Mouse (Mus musculus): ENCODE results near the gene Adora3.

Adora3 gene

DNA sequence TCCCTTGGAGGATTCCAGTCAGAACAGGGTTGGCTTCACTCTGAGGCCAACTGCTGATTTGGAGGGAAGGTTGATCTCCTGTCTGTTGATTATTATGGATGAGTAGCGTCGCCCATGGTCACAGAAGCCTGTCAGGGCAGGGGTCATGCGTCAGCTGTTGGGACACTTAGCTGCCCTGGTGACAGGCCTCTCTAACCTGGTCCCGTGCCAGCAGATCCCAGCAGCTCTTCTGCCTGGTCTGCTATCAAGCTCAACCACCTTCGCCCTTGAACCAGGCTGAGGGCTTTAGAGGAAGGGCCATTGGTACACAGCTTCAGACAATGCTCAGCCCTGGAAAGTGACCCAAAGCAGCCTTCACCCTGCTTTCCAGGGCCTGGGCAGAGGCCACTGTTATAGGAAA lies 5.4 kb downstream of the Adora3 start:
- DNase-seq (ENCODE audit: low read depth, low spot score), result no peak

- no peak for DNase-seq (ENCODE audit: low read depth, low spot score)
These were observed 6.7 kb downstream of the Adora3 start for GRCm38 (mm10) chr3:105877252-105877803.

DNA sequence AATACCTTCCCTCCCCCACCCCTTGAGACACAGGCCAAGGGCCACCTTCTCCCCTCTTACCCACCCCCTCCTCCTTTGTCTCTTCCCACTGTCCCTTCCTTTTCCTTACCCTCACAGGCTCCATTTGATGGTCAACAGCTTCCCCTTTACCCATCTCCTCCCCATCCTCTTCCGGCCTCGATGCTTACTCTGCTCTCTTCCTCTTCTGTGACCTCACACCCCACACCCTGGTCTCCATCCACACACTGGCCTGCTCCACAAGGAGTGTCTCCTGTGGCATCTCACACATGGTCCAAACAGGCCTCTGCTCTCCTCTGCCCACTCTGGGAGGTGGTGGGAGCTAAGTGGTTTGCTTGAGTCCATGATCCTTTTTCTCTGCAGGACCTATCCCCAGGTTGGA lies 7.3 kb downstream of the Adora3 start:
- no peak for DNase-seq (ENCODE audit: low read depth, low spot score)

DNA sequence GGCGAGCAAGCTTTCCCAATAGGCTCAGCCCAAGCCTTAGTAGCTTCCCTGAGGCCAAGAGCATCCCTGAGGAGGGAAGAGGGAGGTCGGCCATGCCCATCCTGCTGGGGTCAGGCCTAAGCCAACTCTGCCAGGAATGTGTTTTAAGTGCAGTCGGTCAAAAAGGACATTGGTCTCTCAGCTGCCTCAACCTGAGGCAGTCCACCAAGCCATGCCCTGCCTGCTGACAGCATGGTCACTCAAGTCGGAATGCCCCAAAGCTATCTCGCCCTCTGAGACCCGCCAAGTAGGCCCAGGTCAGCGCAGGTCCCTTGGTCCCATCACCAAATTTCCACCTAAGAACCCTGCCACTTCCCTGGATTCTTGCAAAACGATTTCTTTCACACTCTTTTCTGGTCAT lies 8.1 kb downstream of the Adora3 start:
- DNase-seq (ENCODE audit: low read depth, low spot score), result no peak

- DNase-seq (ENCODE audit: low read depth, low spot score), result no peak
These were observed 9.8 kb downstream of the Adora3 start for GRCm38 (mm10) chr3:105880419-105880818.

DNA sequence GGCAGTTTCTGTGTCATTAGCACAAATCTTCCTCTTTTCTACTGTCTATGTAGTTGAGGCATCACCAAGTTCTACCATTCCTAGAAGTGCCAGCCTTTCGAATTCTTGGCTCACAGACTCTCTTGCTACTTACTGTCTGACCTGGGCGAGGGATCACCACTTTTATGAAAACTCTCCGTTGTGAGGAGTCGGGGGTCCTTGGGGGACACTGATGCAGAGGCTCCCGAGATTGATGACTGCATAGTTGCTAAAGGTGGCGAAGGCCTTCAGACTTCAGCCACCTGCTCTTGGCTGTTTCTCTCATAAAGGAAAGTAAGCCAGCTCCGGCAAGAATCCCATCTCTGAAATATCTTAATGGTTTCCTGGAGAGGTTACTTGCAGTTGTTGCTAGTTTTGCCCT lies 11.4 kb downstream of the Adora3 start:
- no peak for DNase-seq (ENCODE audit: low read depth, low spot score)

DNA sequence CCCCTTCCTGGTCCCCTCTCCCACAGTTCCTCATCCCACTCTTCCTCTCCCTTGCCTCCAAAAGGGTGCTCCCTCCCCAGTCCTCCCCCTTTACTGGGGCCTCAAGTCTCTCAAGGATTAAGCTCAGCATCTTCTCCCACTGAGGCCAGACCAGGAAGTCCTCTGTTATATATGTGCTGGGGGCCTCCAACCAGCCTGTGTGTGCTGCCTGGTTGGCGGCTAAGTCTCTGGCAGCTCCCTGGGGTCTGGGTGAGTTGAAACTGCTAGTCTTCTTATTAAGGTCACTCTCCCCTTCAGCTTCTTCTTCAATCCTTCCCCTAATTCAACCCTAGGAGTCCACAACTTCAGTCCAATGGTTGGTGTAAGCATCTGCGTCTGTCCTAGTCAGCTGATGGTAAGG lies 12.5 kb downstream of the Adora3 start:
- no peak for DNase-seq (ENCODE audit: low read depth, low spot score)

- no peak for DNase-seq (ENCODE audit: low read depth, low spot score)
These were observed 18.3 kb downstream of the Adora3 start for GRCm38 (mm10) chr3:105888961-105889360.

GRCm38 (mm10) chr3:105890220-105890619 lies 19.6 kb downstream of the Adora3 start:
- DNase-seq (ENCODE audit: low read depth, low spot score), result no peak

- no peak for DNase-seq (ENCODE audit: low read depth, low spot score)
These were observed 20.5 kb downstream of the Adora3 start for GRCm38 (mm10) chr3:105891141-105891540.

DNA sequence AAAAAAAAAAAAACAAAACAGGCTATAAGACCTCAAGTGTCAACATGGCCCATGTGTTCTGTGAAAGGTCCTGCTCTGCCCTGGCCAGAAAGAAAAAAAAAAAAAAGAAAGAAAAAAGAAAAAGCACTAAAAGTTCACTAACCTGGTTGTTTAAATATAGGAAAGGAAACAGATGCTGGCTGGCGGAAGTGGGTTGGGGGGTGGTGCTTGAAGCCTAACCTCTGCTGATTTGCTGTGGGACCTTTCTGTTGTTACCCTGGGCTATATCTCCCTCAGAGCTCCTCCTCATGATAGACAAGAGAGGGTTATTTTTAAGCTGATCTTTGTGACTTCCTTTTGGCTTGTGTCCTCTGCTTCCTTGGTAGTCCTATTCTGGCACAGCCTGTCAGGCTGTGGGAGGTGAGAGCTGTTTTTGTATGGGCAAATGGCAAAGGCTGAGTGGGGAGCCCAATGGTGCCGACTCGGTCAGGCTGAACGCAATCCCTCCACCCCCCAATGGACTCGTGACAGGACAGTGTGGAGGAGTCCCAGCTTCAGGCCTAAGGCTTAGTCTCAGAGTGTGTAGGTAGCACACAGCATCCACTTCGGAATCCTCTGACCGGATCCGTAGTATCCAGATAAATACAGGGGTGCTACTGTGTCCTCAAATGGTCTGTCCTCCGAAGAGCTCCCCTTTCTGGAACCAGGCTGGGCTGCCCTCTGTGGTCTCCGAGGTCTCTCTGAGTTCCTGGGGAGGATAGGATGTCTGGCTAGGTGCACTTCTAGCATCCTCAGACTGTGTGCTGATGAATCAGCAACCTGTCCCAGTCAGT lies 21.3 kb downstream of the Adora3 start:
- peak; percentile 87 for DNase-seq (ENCODE audit: low read depth, low spot score)

GRCm38 (mm10) chr3:105892572-105893495 lies 22.2 kb downstream of the Adora3 start:
- DNase-seq (ENCODE audit: low read depth, low spot score), result peak; percentile 88

DNA sequence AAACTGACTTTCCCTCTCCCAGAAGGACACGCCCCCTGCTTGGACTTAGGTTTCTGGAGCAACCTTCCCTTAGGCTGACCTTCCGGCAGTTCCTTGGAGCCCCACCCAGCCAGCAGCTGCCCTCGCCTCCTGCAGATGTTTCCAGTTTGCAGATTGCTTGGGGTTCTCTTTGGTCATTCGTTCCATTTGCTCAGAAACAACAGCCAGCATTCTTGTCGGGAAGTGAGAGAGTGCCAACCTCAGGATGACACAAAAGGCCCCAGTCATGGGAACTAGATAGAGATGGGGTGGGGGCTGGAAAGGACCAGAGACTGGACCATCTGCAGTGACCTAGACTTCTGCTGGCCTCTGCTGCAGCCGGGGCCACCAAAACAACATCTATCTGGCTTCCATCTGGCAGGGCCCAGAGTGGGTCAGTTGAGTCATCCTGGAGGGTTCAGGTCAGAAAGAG lies 23.3 kb downstream of the Adora3 start:
- DNase-seq (ENCODE audit: low read depth, low spot score), result peak; percentile 31

DNA sequence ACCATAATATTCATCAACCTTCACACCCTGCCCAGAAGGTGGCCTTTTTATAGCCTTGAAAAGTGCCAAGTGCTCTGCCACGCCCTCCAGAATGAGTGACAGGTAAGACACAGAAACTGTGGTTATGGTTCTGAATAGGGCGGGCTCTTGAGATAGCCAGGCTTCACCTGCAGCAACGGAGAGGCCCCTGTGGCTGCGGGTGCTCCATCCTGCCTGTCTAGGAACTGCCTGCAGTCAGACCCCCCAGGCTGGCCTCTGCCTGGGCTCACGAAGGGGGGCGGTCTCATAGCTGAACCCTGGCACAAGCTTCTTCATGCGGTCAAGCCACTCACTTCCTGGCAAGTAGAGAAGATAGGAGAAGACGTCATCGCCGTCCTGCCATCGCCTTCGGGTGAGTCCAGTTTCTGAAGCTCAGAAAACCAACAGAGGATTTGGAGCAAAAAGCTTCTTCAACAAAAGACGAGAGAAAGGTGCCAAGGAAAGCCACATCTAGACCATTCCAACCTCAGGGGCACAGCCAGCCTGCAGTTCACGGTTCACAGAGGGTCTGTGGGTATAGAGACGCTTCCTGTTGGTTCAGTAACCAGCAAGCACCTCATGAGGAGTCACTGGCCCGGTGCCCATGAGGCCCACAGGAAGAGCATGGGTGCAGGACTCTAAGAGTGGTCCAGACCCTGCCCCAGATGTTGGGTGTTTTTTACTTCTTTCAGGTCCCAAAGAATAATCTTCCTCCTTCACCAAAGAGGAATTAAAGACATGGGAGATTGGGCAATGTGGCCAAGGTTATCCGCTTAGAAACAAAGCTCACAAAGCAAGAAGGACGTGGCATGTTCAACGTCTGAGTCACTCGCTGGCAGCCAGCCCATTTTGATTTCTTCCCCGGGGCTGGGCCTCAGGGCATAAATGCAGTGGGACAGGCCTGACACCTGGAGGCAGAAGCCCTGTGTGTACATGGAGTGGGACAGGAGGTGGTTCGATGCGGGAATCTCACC lies 24.2 kb downstream of the Adora3 start:
- DNase-seq (ENCODE audit: low read depth, low spot score), result peak; percentile 90

GRCm38 (mm10) chr3:105896811-105897210 lies 26.2 kb downstream of the Adora3 start:
- no peak for DNase-seq (ENCODE audit: low read depth, low spot score)

- DNase-seq (ENCODE audit: low read depth, low spot score), result no peak
These were observed 27.7 kb downstream of the Adora3 start for GRCm38 (mm10) chr3:105898325-105898724.

DNA sequence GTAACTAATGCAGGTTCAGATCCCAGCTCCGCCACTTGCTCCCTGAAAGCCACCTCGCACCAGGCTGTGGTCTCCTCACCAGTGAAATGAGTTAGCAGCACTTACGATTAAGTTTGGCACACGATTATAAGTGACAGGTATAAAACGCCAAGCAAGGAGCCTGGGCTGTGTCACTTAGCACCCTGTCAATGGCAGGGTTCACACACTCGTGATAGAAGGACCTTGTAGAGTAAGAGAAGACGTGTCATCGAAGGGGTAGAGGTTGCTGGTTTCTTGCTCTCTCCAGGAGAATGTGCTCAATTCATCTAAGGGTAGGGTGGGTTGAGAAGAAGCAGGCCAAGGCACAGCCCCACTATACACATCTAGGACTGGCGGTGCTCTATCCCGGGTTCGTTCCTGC lies 28.2 kb downstream of the Adora3 start:
- no peak for DNase-seq (ENCODE audit: low read depth, low spot score)

DNA sequence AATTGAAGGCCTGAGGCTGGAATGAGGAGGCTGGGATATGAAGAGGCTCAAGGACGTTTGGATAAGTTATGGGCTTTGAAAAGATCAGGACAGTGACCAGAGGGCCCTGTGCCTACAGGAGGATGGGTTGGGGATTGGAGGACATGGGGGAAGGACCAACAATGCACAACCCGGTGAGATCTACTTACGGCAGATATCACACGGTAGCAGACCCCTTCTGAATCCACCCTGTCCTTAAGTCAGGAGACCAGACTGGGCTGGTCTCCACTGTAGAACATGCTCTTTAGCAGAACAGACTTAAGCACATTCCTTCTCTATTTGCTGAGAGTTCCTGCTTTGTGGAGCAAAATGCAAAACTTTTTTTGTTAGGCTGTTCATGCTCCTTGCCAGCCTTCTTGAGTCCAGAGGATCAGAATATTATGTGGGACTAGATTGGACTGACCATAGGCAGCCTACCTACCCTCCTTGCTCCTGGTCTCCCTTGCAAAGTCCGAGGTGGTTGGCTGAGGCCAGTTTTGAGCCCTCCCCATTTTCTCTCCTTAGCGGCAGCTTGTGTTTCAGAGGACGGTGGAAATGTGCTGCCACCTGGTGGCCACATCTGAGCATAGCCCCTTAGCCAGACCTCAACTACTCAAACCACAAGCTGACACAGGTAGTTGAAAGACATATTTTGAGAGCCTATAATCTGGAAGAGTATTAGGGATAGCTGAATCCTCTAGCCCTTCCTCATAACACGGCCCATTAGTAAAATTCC lies 28.9 kb downstream of the Adora3 start:
- peak; percentile 85 for DNase-seq (ENCODE audit: low read depth, low spot score)

- DNase-seq (ENCODE audit: low read depth, low spot score), result peak; percentile 50
These were observed 29.6 kb downstream of the Adora3 start for GRCm38 (mm10) chr3:105900266-105900665.

- peak; percentile 49 for DNase-seq (ENCODE audit: low read depth, low spot score)
These were observed 30.1 kb downstream of the Adora3 start for GRCm38 (mm10) chr3:105900716-105901115.
